Mouse (Mus musculus) hindbrain, embryonic 11.5 days (tissue): ENCODE results near the gene Rasgef1b. TPM values are rescaled to one million over a fixed set of nuclear protein-coding genes. Genes with fewer than 3 reads are reported as not detected.

ENCODE experiments used
- ATAC-seq: fragments of 200-750 bp; cut with Nextera tagmentation; 2 replicates; pipeline ENCODE4 v1.8.0; 2017; ENCODE audit warnings: mild to moderate bottlenecking, moderate TSS enrichment, moderate library complexity; ENCODE audit not compliant: low FRiP score
- DNase-seq: peaks from one replicate; pipeline ENCODE4 v3.0.0-alpha.2; 2015; ENCODE audit warnings: low spot score
- H3K27ac ChIP-seq: fragments of 300-500 bp; sonication (generic); 2 replicates; pipeline ENCODE4 v1.5.1; 2014; ENCODE audit warnings: mild to moderate bottlenecking, low read depth, low read length
- H3K27me3 ChIP-seq: fragments of 300-500 bp; sonication (generic); 2 replicates; pipeline ENCODE4 v1.6.1; 2014; ENCODE audit warnings: mild to moderate bottlenecking, low read length, moderate library complexity, mixed read lengths; ENCODE audit not compliant: control insufficient read depth, insufficient read depth
- H3K36me3 ChIP-seq: fragments of 300-500 bp; sonication (generic); 2 replicates; pipeline ENCODE4 v1.6.1; 2014; ENCODE audit warnings: mild to moderate bottlenecking, low read length, moderate library complexity, mixed read lengths; ENCODE audit not compliant: control insufficient read depth, insufficient read depth
- H3K4me1 ChIP-seq: fragments of 300-500 bp; sonication (generic); replicated peaks from 2 replicates; pipeline ENCODE4 v1.6.1; 2014; ENCODE audit warnings: low read length, mixed read lengths; ENCODE audit not compliant: control insufficient read depth, insufficient read depth
- H3K4me2 ChIP-seq: fragments of 300-500 bp; sonication (generic); replicated peaks from 2 replicates; pipeline ENCODE4 v1.6.1; 2014; ENCODE audit warnings: mild to moderate bottlenecking, low read depth, low read length
- H3K4me3 ChIP-seq: fragments of 300-500 bp; sonication (generic); 2 replicates; pipeline ENCODE4 v1.5.1; 2014; ENCODE audit warnings: low read depth, low read length
- H3K9ac ChIP-seq: fragments of 300-500 bp; sonication (generic); 2 replicates; pipeline ENCODE4 v1.6.1; 2014; ENCODE audit warnings: low read depth, low read length
- H3K9me3 ChIP-seq: fragments of 300-500 bp; sonication (generic); 2 replicates; pipeline ENCODE4 v1.6.1; 2016; ENCODE audit warnings: low read length; ENCODE audit not compliant: control insufficient read depth
- WGBS: fragments of 180-500 bp; shearing (Covaris S2); extraction: QIAGEN DNeasy Blood & Tissue Kit; methylation state at CpG from one replicate; pipeline ENCODE4 v1.1.7; 2014; 5-methylcytosine and 5-hydroxymethylcytosine counted together
- polyA plus RNA-seq: library from polyadenylated mRNA; unstranded; fragments of >200 nt; fragmentation: Nextera tagmentation; extraction: Ambion mirVana; gene quantifications from 2 replicates; pipeline ENCODE4 v1.2.1, GENCODE M21; 2014

Gene Rasgef1b
- polyA plus RNA-seq, 1 experiment from 2014 or later: 14.1 TPM

GRCm38 (mm10) chr5:99495354-99496156 lies 233.3 kb downstream of the Rasgef1b start:
- Histone ChIP-seq H3K9me3 (no peaks in the 10 kb centered on the region), H3K27ac (no peak overlapping the region), H3K4me2 (no peak overlapping the region), H3K36me3 (no peaks in the 10 kb centered on the region), H3K9ac (no peak overlapping the region), H3K27me3 (no peaks in the 10 kb centered on the region), H3K4me1 (no peaks in the 10 kb centered on the region; the same call in 1 of the 2 replicates), H3K4me3 (no peak overlapping the region)
- DNase-seq (no peak), ATAC-seq (no peak; the same call in 1 of the 2 replicates)
- WGBS: 83% methylated on average over 10 of the region's 10 CpGs

GRCm38 (mm10) chr5:99493861-99494260 lies 235.0 kb downstream of the Rasgef1b start:
- no peaks in the 10 kb centered on the region for H3K36me3 ChIP-seq
- H3K9me3 ChIP-seq: no peaks in the 10 kb centered on the region
- no peak for ATAC-seq
- no peak overlapping the region for H3K9ac ChIP-seq
- no peak for DNase-seq
- no peaks in the 10 kb centered on the region for H3K27me3 ChIP-seq
- WGBS: 82% methylated on average over 9 of the region's 9 CpGs
- H3K4me3 ChIP-seq: no peak overlapping the region
- H3K4me1 ChIP-seq: no peaks in the 10 kb centered on the region; the same call in 1 of the 2 replicates
- H3K27ac ChIP-seq: no peak overlapping the region
- no peak overlapping the region for H3K4me2 ChIP-seq

GRCm38 (mm10) chr5:99493017-99493416 lies 235.8 kb downstream of the Rasgef1b start:
- no peaks in the 10 kb centered on the region for H3K27me3 ChIP-seq
- no peak overlapping the region for H3K9ac ChIP-seq
- no peak for DNase-seq
- no peak overlapping the region for H3K4me3 ChIP-seq
- no peak overlapping the region for H3K27ac ChIP-seq
- no peaks in the 10 kb centered on the region for H3K9me3 ChIP-seq
- 85% methylated on average over 3 of the region's 3 CpGs for whole genome bisulfite sequencing
- no peaks in the 10 kb centered on the region for H3K36me3 ChIP-seq
- no peak overlapping the region for H3K4me2 ChIP-seq
- H3K4me1 ChIP-seq: no peaks in the 10 kb centered on the region; the same call in 1 of the 2 replicates
- no peak for ATAC-seq

- Histone ChIP-seq H3K27ac (no peak overlapping the region), H3K4me3 (no peak overlapping the region), H3K27me3 (no peaks in the 10 kb centered on the region), H3K4me1 (no peaks in the 10 kb centered on the region), H3K4me2 (no peak overlapping the region), H3K36me3 (no peaks in the 10 kb centered on the region), H3K9ac (no peak overlapping the region), H3K9me3 (no peaks in the 10 kb centered on the region)
- ATAC-seq: no peak
- WGBS: 87% methylated on average over 6 of the region's 6 CpGs
- DNase-seq: no peak
These were observed 240.2 kb downstream of the Rasgef1b start for GRCm38 (mm10) chr5:99488479-99489158.

GRCm38 (mm10) chr5:99487009-99487858 lies 241.6 kb downstream of the Rasgef1b start:
- no peak for DNase-seq
- Histone ChIP-seq H3K9me3 (no peaks in the 10 kb centered on the region), H3K9ac (no peak overlapping the region), H3K27ac (no peak overlapping the region), H3K4me2 (no peak overlapping the region), H3K4me1 (no peaks in the 10 kb centered on the region), H3K4me3 (no peak overlapping the region), H3K36me3 (no peaks in the 10 kb centered on the region), H3K27me3 (no peaks in the 10 kb centered on the region)
- WGBS: 63% methylated on average over 5 of the region's 5 CpGs
- ATAC-seq: no peak

- H3K27ac ChIP-seq: no peak overlapping the region
- no peak overlapping the region for H3K4me2 ChIP-seq
- ATAC-seq (no peak), DNase-seq (no peak)
- H3K4me3 ChIP-seq: no peak overlapping the region
- no peaks in the 10 kb centered on the region for H3K27me3 ChIP-seq
- H3K9me3 ChIP-seq: no peaks in the 10 kb centered on the region
- no peaks in the 10 kb centered on the region for H3K36me3 ChIP-seq
- 90% methylated on average over 5 of the region's 5 CpGs for WGBS
- no peak overlapping the region for H3K9ac ChIP-seq
- H3K4me1 ChIP-seq: no peaks in the 10 kb centered on the region; the same call in 1 of the 2 replicates
These were observed 245.7 kb downstream of the Rasgef1b start for GRCm38 (mm10) chr5:99483162-99483561.

GRCm38 (mm10) chr5:99482524-99482923 lies 246.3 kb downstream of the Rasgef1b start:
- no peak for DNase-seq
- H3K4me2 ChIP-seq: no peak overlapping the region
- no peak overlapping the region for H3K4me3 ChIP-seq
- no peak overlapping the region for H3K9ac ChIP-seq
- H3K27me3 ChIP-seq: no peaks in the 10 kb centered on the region
- ATAC-seq: no peak
- 87% methylated on average over 6 of the region's 6 CpGs for WGBS
- H3K36me3 ChIP-seq: no peaks in the 10 kb centered on the region
- no peaks in the 10 kb centered on the region; the same call in 1 of the 2 replicates for H3K4me1 ChIP-seq
- no peaks in the 10 kb centered on the region for H3K9me3 ChIP-seq
- no peak overlapping the region for H3K27ac ChIP-seq

- no peaks in the 10 kb centered on the region for H3K27me3 ChIP-seq
- no peak overlapping the region for H3K9ac ChIP-seq
- H3K4me1 ChIP-seq: no peaks in the 10 kb centered on the region; the same call in 1 of the 2 replicates
- H3K4me3 ChIP-seq: no peak overlapping the region
- ATAC-seq: no peak
- H3K27ac ChIP-seq: no peak overlapping the region
- no peak for DNase-seq
- H3K9me3 ChIP-seq: no peaks in the 10 kb centered on the region
- no peak overlapping the region for H3K4me2 ChIP-seq
- no peaks in the 10 kb centered on the region for H3K36me3 ChIP-seq
- WGBS: 88% methylated on average over 7 of the region's 7 CpGs
These were observed 246.8 kb downstream of the Rasgef1b start for GRCm38 (mm10) chr5:99482016-99482415.
